Mouse (Mus musculus) kidney, postnatal 14 days (tissue): ENCODE measurements around the gene Znrf2.
"Not testable (repeated sequence)": the region's sequence is repeated elsewhere in the genome, so short reads cannot be mapped to it uniquely, and the experiment has no call there.

Experiments
- DNase-seq: peaks from one replicate; pipeline ENCODE4 v3.0.0; 2022; ENCODE audit warnings: mixed read lengths

Znrf2 gene

GRCm38 (mm10) chr6:54851778-54852177 is 35.1 kb downstream of the Znrf2 start:
- no peak for DNase-seq

DNA sequence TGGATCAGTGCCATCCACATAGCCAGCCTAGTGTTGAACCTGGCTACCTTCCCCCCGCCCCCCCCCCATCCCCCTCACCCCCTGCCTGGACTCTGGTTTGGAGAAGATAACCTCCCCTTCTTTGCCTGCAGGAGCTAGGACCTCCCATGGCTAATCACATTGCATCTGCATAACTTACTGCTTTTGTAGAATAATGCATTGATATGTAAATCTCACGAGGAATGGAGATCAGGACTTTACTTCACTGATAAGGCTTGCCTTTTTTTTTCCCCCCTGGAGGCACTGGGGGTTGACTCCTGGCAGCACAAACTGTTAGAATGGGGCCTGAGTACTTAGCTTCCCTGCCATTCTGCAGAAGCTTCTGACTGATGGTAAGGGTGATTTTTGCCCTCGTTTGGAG is 36.0 kb downstream of the Znrf2 start:
- no peak for DNase-seq

DNA sequence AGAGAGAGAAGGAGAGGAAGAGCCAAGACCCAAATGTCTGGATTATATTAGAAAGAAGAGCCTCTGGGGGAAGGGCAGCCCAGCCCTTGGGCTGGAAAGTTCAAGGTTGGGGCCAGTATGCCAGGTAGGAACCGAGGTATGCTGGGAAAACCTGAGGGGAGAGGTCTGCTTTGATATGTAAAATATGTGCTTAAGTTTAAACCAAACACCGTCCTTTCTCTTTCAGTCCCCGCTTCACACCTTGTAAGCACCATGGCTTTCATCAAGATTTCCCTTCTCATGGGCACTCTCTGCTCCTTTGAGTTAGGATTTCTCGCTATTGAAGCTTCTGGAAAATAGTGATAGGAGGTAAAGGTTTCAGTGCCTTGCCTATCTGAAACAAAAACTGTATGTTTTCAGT is 38.1 kb downstream of the Znrf2 start:
- no peak for DNase-seq

DNA sequence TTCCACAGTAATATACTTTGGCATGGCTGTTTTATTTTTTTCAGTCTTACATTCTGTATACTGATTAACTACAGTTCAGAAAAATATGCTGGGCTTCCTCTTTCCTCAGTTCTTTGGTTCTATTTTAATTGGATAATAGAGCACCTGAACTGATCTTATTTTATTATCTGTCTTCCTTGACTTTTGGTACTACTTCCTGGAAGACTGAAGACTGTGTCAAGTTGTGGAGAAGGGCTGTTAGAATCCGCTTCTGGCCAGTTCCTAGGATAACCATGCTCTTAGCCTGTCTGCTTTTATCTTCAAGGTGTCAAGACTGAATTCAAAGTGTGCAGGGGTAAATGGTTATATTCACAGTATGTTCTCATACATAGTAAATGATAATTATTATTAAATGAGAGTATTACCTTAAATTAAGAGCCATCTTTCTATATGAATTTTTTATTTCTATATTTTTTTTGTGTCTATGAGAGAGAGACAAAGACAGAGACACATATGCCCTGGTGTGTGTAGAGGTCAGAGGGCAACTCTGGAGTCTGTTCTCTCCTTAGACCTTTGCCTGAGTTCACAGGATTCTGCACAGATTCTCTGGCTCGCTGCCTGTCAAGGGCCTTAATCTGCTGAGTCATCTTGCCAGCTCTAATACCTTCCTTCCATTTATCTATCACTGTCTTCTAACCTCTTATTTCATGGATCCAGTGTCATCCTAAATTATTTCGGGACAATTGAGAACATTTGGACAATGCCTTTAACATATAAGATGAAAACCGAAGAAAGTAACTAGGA is 39.3 kb downstream of the Znrf2 start:
- DNase-seq = peak; percentile 79

GRCm38 (mm10) chr6:54859159-54859558 is 42.4 kb downstream of the Znrf2 start:
- not testable (repeated sequence) for DNase-seq

DNA sequence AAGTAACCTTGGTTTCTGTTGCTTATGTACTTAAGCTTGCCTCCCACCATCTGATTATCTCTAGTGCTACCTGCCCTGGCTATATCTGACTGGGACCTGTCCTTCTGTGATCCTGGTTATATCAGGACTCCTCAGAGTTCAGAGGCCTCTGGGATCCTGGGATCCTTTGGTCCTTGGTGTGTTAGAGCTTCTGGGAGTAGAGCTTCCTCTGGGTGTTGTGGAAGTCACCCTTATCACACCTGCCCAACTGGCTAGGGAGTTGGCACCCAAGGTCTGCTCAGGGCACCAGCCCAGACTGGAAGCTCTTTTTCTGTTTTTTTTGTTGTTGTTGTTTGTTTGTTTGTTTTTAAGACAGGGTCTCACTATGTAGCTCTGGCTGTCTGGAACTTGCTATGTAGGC is 43.5 kb downstream of the Znrf2 start:
- no peak for DNase-seq

DNA sequence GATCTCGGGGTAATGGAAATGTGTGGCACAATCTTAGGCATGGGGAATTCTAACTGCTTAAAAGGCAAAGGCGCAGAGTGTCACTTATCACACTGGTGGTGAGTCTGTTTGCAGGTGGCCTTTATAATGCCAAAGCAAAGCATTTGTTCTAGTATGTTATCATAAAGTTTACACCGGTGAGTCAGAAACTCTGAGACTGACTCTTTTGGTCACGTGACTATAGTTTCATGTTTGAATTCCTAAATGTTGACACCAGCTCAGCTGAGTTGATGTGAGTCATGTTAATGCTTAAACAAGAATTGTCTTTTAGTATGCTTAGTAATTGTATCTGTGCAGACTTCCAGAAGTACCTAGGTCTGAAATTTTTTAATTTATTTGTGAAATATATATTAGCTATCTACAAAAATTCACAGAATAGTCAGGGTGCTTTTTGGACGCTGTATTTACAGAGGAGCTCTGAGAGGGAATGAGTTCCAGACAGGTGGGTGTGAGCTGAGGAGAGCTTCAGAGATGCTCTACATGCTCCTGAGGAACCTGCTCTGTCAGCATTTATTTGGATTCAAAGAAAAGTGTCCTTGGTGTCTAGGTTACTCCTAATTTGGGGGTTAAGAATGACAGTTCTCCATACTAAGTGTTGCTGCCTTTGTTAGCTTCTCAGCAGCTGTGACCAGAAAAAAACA is 50.2 kb downstream of the Znrf2 start:
- DNase-seq = no peak

DNA sequence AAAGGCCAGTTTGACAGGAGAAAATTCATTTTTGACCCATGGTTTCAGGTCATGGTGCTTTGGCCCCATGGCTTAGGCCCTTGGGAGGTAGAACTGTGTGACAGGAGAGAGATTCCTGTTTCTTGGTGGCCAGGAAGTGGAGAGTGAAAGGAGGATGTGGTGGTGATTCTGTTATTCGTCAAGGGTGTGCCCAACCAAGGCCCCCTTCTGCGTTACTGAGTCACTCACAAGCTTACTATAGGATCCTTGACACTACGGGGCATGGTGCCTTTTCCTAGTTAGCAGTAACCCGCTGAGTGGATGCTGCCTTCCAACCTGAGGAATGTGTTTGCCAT is 50.7 kb downstream of the Znrf2 start:
- DNase-seq = no peak

DNA sequence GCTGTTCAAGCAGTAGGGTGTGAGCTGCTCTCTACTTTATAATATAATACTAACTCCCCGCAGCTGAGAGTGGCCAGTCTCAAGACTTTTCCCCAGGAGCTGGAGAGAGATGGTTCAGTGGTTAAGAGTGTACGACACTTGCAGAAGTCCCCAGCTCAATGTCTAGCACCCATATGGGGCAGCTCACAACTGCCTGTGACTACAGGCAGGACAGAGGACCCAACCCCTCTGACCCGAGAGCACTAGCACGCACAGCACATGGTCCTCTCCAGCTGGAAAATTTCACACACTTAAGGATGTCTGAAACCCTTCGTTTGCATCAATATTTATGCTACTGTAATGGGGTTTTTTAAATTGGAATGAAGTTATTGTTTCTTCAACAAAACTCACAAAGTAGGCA is 56.3 kb downstream of the Znrf2 start:
- DNase-seq = no peak

DNA sequence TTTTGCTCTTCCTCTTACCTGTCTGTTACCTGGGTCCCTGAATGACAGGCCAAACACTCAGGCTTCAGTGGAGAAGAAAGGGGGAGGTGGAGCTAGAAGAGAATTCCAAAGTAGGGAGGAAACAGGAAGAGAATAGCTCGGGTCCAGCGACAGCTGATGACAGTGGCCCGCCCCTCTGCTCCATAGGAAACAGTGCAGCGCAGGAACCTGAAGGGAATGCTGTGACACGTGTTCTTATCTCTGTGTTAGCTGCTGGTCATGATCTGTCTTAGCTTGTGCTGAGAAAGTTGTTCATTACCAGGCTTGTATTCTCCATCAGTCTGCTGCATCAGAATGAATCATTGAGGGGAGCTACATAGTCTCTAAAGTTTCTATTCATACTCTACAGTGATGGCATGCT is 60.1 kb downstream of the Znrf2 start:
- peak; percentile 25 for DNase-seq

DNA sequence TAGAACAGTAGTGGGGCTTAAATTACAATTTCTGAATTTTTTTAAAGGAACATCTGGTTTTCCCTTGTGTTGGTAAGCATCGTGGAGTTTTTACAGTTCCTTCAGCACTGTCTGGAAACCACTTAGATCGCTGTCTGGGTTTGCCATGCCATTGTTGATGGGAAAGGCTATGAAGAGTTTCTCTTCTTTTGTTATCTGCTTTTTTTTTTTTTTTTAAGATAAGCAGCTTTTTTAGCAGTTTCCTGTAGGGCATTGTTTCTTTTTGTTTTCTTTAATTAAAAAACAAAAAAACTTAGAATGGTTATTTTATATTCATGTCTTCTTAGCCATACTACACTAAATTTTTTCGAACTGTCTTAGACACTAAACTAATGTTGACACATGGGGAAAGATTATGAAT is 60.9 kb downstream of the Znrf2 start:
- DNase-seq = no peak

DNA sequence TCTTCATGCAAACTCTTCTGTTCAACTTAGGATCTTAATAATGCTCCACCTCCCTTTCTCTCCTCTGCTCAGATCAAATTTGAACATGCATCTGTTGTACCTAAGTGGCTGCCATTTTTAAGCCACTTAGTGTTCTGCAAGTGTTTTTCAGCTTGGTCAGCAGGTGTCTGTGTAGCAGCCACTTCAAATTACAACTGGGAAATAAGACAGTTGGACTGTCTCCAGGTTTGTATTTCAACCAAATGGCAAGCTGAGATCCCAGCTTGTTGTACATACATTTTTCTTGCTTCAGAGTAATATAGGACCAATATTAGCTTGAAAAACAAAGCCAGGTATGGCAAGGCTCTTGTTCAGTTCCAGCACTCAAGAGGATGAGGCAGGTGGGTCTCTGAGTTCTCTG is 61.8 kb downstream of the Znrf2 start:
- DNase-seq = no peak

- DNase-seq = no peak
Measured at GRCm38 (mm10) chr6:54880086-54880485, 63.4 kb downstream of the Znrf2 start.

DNA sequence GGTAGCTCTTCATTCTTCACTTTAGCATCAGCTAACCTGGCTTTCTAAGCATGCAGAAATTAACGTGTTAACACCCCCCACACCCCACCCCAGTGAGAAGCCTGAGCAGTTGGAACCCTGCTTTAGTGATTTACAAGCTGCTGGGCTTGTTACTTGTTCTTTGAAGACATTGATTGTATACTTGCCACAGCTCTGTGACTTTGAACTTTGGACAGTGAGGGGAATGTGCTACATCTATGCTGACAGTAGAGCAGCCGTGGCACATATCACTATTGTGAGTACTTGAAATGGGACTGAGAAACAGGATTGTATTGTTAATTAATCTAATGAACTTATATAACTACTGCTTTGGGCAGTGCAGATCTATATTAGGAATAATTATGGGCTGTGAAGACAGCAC is 66.7 kb downstream of the Znrf2 start:
- no peak for DNase-seq

DNA sequence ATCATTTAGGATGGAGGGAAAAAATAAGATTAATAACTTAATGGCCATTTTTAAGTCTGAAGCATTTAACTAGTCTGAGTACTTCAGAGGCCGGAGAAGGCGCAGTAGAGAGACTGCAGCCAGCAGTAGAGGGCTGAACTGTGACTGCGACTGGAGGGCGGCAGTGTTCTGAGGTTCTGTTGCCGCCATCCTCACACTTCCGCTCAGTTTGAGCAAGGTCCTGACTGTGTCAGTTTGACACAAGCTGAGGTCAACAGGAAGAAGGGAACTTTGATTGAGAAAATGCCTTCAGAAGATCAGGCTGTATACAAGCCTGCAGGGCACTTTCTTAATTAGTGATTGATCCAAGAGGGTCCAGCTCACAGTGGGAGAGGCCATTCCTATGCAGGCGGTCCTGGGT is 69.5 kb downstream of the Znrf2 start:
- DNase-seq = no peak

DNA sequence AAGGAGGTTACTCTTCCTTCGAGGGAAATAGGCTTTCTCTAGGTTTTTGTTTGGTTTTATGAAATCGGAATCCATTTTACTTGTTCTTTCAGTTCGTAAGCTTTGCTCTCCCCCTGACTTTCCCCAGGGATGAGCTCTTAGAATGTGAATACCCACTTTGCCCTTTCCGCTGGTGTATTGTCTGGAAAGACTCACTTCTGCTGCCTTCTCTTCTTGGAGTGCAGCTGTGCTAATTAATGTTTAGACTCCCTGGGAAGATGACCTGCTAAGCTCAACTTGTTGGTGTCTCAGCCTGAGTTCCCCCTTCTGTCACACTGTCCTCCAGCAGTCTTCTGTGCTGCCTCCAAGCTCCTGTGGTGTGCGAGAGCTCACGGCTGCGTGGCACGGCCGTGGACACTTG is 73.5 kb downstream of the Znrf2 start:
- no peak for DNase-seq

DNA sequence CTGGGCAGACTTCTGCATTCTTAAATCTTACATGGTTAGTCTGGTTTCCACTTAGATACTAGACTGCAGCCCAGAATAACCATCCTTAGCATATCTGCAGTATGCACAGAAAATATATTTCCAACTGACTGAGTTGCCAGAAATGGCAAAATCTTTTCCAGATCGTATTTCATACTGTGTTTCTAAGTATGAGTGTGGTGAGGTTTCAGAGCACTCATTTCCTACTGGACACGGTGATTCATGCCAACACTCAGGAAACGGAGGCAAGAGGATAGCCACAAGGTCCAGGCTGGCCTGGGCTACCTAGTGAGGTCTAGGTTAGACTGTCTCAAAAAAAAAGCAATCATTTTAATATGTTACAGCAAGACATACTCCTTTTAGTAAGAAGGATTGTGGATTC is 74.7 kb downstream of the Znrf2 start:
- no peak for DNase-seq

DNA sequence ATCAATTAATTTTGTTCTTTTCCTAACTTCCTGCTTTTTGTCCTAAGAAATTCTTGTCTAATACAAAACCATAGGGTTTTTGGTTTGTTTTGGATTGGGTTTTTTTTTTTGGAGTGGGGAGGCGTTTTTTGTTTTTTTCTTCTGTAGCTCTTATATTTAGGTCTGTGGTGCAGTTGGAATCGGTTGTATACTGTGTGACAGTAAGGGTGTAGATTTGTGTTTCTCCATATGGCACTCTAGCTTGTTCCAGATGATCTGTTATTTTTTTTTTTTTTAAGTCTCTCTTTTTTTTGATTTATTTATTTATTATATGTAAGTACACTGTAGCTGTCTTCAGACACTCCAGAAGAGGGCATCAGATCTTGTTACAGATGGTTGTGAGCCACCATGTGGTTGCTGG is 83.5 kb downstream of the Znrf2 start:
- DNase-seq = no peak

GRCm38 (mm10) chr6:54902547-54902946 is 85.8 kb downstream of the Znrf2 start:
- no peak for DNase-seq

- no peak for DNase-seq
Measured at GRCm38 (mm10) chr6:54906053-54907040, 89.6 kb downstream of the Znrf2 start.

GRCm38 (mm10) chr6:54914977-54915376 is 98.3 kb downstream of the Znrf2 start:
- DNase-seq = no peak

DNA sequence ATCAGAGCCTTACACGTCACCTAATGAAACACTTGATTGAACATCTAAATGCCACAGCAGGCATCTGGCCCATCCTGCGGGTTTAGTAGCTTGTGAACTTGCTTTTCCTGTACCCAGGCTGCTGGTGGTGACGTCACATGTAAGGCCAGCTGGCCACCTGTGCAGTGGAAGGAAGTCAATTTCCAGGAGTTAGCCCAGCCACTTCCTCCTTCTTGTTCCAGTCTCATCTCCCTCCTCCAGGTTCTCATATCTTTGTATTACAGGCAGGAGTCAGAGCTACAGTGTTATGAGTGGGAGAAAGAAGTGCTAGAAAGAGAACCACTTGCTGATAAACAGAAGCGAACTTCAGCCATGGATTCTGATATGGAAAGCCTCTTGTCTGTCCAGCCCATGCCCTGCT is 99.4 kb downstream of the Znrf2 start:
- DNase-seq = no peak

GRCm38 (mm10) chr6:54916941-54917340 is 100.2 kb downstream of the Znrf2 start:
- no peak for DNase-seq

DNA sequence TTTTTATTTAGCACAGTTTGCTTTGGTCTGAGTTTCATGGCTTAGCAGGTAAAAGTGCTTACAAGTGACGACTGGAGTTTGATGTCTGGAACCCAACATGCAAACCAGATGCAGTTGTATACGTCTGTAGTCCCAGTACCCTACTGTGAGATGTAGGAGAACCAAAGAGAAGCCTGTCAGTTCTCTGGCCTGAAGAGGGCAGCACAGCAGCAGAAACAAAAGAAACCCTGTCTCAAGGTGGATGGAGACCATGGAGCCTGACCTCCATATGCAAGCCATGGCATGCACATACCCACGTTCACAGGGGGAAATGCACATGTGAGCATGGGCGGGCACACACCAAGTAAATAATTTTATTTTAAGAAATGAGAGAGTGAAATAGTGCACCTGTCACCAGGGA is 100.8 kb downstream of the Znrf2 start:
- peak; percentile 72 for DNase-seq
